Mouse (Mus musculus) splenic B cell, adult 2 months (primary cell): ENCODE measurements at regions not wholly inside any gene's neighbourhood (a gene's known extent, or its start where the extent isn't known, plus 50 kb on each side); places are given as distances from the start of the nearest gene placed in this dataset.

Experiments
- DNase-seq: peaks from one replicate; pipeline ENCODE4 v3.0.0-alpha.2; 2011; ENCODE audit warnings: low read depth, low spot score
- H3K27me3 ChIP-seq: 2 replicates; pipeline ENCODE4 v1.6.1; 2012; ENCODE audit warnings: mild to moderate bottlenecking, low read length, moderate library complexity, mixed read lengths; ENCODE audit not compliant: control insufficient read depth, poor library complexity, insufficient read depth, severe bottlenecking
- H3K36me3 ChIP-seq: 2 replicates; pipeline ENCODE4 v1.6.1; 2012; ENCODE audit warnings: mild to moderate bottlenecking, low read length, moderate library complexity, mixed read lengths; ENCODE audit not compliant: control insufficient read depth, poor library complexity, insufficient read depth, severe bottlenecking

DNA sequence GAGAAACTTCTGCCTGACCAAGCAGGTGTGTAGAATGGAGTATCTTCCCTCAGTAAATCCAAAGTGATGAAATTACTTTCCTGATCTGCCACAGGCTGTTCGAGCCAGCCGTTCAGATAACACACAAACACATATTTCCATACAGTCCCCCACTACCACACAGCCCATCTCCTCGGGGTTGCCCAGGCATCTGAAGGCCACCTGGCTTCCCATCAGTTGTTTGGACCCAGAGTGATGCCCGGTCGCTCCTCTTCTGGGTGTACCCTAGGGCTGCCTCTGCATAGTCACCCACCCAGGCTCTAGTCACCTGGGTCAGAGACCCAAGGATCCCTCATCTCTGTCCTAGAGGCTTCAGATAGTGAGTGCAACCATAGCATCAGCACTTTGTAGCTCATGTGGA lies 107.9 kb downstream of the CK137956 start:
- DNase-seq: no peak
- Histone ChIP-seq H3K36me3 (no peaks in the 10 kb centered on the region), H3K27me3 (no peaks in the 10 kb centered on the region)

DNA sequence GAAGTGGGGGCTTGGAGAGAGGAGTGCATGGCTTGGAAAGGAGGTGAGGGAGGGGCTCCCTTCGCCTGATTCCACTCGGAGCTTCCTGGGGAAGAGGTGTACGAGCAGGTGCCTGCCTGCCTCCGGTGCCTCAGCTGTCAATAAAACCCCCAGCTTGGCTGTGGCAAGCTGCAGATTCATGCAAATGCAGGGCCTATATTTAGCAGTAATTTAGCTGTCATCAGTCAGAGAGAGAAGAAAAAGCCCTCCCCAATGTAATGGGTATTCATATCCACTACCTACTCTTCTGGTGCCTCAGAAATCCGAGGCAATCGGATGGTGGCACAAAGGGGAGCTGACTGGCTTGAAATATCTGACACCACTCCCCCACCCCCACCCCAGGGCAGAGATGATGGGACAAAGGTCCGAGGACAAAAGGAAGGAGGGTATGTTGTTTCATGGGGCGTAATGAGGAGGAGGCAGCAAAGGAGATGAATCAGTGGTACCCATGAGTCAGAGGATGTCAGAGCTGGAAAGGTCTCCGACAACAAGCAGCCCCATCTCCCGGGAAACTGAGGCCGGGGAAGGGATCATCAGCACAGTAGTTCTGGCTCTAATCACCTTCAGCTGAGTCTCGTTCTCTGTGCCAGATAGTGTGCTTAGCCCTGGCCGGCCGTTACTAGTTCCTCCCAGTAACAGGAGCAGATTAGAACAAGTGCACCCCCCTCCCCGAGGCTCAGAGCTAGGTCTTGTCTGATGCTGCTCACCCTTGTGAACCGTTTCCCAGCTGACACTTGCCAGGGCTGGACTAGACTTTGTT lies 109.2 kb downstream of the CK137956 start:
- DNase-seq: no peak
- Histone ChIP-seq H3K27me3 (no peaks in the 10 kb centered on the region), H3K36me3 (no peaks in the 10 kb centered on the region)

DNA sequence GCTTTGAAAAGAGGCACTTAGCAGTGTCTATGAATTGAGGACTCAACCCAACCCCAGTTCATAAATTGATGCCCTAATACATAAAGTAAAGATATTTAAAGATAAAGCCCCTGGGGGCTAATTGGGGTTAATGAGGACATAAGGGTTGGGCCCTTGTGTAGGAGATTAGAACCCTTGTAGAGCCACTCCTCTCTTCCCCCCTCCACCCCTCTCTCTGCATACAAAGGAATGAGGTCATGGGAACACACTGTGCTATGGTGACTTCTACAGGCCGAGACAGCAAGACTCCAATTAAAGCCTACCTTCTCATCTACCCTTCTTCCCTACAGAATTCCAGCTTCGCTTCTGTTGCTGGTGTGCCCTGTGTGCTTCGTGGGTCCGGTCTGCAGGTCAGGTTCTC lies 110.5 kb downstream of the CK137956 start:
- H3K36me3 ChIP-seq: no peaks in the 10 kb centered on the region
- no peak for DNase-seq
- no peaks in the 10 kb centered on the region for H3K27me3 ChIP-seq

DNA sequence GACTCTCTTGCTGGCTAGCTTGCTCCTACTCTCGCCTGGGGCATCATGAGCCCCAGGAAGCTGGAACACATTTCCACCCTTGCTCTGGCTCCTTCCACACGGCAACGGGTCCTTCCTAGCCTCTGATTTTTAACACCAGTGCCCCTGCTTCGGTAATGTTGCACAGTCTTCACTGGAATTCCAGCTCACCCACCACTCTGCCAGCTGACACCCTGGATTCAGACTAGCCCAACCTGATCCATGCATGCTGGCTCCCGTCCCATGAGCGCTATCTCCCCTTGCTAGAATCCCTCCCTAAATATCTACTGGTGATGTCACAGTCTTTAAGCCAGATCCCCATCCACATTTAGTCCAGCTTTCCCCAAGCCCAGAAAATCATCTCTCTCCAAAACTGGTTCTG lies 111.2 kb downstream of the CK137956 start:
- no peak for DNase-seq
- Histone ChIP-seq H3K36me3 (no peaks in the 10 kb centered on the region), H3K27me3 (no peaks in the 10 kb centered on the region)

DNA sequence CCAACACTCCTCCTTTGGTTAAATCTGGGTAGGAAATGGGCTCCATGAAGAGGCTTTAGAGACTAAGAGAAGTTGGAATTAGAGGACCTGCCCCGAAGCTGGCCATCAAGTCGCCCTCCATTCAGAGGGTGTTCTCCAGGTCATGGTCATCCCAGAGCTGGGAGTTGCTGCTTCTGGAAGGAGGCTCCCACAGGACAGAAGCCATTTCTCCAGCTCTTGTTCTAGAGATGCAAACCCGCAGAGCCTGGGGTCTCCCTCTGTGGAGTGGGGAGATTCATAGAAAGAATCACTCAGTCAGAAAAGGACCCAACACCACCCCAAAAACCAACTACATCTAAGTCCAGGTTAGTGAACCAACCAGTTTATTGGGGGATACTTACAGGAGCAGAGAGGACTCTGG lies 112.2 kb downstream of the CK137956 start:
- H3K27me3 ChIP-seq: no peaks in the 10 kb centered on the region
- DNase-seq: no peak
- H3K36me3 ChIP-seq: no peaks in the 10 kb centered on the region

DNA sequence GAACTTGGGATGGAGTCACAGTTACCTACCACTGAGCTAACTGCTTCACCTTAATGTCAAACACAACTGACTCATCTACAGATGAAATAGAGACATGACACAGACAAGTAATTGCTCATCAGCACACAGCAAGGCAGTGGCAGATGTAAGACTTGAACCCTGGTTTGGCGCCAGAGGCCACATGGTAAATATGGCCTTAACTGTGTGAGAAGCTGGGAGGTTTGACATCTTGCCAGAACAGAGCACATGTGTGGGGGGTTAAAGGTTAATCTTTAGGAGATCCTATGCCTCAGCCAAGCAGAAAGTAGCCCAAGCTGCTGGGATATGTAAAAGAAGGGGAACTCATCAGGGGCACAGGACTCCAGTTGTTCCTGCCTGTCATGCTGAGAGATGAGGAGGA lies 114.9 kb downstream of the CK137956 start:
- no peak for DNase-seq
- Histone ChIP-seq H3K36me3 (no peaks in the 10 kb centered on the region), H3K27me3 (no peaks in the 10 kb centered on the region)

DNA sequence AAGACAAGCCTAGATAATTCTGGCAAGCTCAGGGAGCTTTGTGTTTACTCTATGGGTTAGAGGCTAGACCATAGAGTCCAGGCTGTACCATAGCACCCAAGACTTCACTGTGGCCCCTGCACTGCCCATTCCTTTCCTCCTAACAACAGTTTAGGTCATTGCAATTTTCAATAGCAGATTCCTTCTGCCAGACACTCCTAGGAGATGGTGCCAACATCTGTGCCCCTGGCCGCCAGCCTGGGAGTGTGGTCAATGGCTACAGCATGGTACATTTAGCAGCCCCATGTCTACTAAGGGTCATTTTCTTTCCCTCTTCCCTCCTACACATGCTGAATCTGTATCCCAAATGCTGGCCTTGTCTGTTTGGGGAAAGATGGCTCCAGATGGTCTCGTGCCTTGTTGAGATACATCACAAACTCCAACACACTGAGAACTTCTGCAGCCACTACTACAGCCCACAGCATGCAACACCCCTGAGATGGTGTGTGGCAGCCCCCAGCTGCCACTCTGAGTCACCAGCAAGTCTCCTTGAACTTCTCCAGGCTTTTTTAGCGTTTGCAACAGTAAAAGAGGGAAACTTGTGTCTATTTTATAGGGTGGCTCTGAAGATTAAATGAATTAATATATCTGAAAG lies 115.9 kb downstream of the CK137956 start:
- Histone ChIP-seq H3K36me3 (no peaks in the 10 kb centered on the region), H3K27me3 (no peaks in the 10 kb centered on the region)
- no peak for DNase-seq

DNA sequence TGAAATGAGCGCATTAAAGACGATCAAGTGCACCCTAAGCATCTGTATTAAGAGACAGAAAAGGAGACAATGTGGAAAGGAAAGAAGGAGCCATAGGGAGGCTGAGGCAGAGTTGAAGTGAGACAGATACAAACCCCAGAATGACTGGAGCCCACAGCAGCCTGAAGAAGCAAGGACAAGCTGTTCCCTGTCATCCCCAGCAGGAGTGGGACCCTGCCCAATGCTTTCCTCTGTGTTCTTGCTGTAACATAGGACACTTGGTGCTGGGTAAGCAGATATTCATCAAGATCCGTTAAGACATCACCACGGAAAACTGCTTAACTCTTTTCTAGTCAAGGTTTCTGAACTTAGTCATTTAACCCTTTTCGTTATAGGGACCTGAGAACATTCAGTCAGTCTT lies 121.4 kb downstream of the CK137956 start:
- DNase-seq: no peak
- H3K36me3 ChIP-seq: no peaks in the 10 kb centered on the region

DNA sequence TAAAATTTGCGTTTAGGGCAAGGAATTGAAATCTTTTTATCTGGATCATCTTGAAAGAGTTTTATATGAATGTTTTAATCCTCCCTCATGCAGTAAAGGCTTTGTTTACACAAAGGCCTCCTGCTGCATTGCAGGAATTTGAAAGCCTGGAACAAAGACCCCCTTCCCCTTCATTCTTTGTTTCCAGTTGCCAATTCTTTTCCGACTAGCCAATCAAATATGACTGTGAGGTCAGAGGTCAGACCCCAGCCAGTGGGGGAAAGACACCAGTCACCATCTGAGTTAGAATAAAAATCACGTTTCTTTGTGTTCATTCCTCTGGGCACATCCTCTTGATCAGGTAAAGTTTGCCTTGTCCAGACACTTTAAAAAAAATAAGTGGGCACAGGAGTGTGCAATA lies 124.4 kb downstream of the CK137956 start:
- Histone ChIP-seq H3K36me3 (no peaks in the 10 kb centered on the region), H3K27me3 (no peaks in the 10 kb centered on the region)
- DNase-seq: no peak

More for the DNA sequence above, 121.4 kb downstream of the CK137956 start:
- H3K27me3 ChIP-seq: no peaks in the 10 kb centered on the region

DNA sequence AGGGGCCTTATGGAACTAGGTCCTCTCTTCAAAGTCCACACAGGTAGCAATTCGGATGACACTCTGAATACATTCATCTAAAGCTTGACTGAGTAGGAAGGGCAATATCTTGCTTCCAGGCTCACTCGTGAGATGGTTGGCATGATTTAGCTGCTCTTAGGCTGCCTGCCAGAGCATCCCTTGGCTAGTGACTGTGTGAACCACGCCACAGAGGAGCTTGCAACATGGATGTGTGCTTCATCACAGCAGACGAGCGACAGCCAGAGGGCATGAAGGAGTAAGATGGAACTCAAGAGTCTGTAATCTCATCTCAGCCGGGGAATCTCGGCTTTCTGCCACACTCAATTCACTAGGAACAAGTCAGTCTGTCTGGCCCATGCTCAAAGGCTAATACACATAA lies 127.3 kb downstream of the CK137956 start:
- no peaks in the 10 kb centered on the region for H3K36me3 ChIP-seq
- no peak for DNase-seq
- no peaks in the 10 kb centered on the region for H3K27me3 ChIP-seq

DNA sequence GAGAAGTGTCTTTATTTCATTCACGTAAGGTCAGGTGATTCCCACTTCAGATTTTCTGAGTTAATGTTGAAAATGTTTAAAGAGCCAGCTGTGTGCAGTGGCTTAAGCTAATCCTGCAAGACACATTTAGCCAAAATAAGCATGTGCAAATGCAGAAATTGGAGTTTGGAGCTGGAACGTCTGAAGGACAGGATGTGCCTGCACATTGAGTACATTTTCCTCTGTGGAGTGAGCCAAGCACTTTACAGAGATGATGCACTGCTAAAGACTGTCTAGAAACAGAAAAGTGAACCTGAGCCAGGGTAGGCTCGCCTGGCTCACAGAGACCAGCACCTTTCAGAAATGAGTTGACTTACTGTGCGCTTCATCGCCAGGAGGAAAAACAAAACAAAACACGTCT lies 137.1 kb downstream of the CK137956 start:
- no peaks in the 10 kb centered on the region for H3K36me3 ChIP-seq
- DNase-seq: no peak
- no peaks in the 10 kb centered on the region for H3K27me3 ChIP-seq

DNA sequence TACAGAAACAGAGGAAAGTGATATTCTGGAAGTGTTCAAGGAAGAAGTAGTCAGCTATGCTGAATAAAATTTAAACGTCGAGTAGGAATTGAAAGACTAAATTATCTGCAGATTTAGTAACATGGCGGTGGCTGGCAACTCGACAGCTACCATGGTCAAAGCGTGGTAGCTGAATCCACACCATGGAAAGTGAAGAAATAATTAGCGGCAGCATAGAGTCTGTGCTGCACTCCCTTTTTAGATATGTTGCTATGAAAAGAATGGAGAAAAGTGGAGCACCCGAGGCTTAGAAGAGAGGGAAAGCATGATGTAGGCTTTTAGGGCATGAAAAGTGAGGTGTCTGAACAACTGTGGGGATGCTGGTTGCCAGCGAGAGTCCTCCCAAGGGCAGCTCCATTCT lies 143.8 kb downstream of the CK137956 start:
- H3K27me3 ChIP-seq: no peaks in the 10 kb centered on the region
- DNase-seq: no peak

DNA sequence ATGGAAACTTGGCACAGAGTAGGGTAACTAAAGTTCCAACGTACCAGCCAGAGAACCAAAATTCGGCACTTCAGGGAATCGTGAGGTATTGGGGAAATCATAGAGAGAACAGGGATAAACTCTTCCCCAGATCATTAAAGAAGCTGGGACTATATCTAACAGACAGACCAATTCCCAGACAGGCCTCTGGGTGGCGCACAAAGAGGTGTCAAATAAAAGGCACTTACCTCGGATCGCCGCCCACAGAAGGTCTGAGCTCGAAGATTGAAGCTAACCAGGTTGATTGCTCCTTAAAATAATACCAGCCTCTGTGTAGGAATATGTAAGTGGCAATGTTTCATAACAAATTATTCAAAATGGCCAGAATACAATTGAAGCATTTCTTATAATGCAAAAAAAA lies 151.2 kb downstream of the CK137956 start:
- Histone ChIP-seq H3K36me3 (no peaks in the 10 kb centered on the region), H3K27me3 (no peaks in the 10 kb centered on the region)
- no peak for DNase-seq

More for the DNA sequence above, 143.8 kb downstream of the CK137956 start:
- no peaks in the 10 kb centered on the region for H3K36me3 ChIP-seq

DNA sequence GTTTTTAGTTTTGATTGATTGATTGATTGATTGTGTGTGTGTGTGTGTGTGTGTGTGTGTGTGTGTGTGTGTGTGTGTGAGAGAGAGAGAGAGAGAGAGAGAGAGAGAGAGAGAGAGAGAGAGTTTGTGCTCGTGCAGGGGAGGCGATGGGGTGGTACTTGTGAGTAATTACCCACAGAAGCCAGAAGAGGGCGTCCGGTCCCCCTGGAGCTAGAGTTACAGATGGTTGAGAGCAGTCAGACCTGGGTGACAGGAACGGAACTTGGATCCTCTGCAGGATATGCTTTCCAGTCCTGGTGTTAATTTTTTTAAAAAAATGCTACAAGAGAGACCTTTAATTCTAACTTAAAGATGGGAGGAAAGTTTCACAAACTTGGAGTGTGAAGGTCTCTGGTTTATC lies 151.7 kb downstream of the CK137956 start:
- no peaks in the 10 kb centered on the region for H3K36me3 ChIP-seq
- no peaks in the 10 kb centered on the region for H3K27me3 ChIP-seq
- no peak for DNase-seq

DNA sequence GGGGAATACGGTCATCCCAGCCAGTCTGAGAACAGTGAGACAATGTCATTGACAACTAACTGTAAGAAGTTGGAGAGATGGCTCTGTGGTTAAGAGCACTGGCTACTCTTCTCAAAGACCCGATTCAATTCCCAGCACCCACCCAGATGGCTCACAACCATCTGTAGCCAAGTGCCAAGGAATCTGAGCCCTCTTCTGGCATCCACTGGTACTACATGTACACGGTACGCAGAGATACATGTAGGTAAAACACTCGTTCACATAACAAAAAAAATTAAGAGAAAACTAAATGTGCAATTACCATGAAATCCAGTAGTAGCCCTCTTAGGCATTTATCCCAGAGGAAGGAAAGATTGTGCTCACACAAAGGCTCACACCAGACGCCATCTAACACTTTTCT lies 156.1 kb downstream of the CK137956 start:
- Histone ChIP-seq H3K27me3 (no peaks in the 10 kb centered on the region), H3K36me3 (no peaks in the 10 kb centered on the region)
- DNase-seq: no peak
